Mouse (Mus musculus) ovary, postnatal 36 days (tissue): ENCODE measurements at regions not wholly inside any gene's neighbourhood (a gene's known extent, or its start where the extent isn't known, plus 50 kb on each side); places are given as distances from the start of the nearest gene placed in this dataset.

Experiments used
- DNase-seq: peaks from one replicate; pipeline ENCODE4 v3.0.0; 2022; ENCODE audit warnings: low spot score, mixed read lengths

- no peak for DNase-seq
These were observed 245.3 kb downstream of the Adamts20 start for GRCm38 (mm10) chr15:94219907-94220306.

GRCm38 (mm10) chr15:94216703-94217102, 248.5 kb downstream of the Adamts20 start:
- no peak for DNase-seq

GRCm38 (mm10) chr15:94214440-94214839, 250.8 kb downstream of the Adamts20 start:
- no peak for DNase-seq

GRCm38 (mm10) chr15:94213393-94213792, 251.8 kb downstream of the Adamts20 start:
- DNase-seq, result no peak

- no peak for DNase-seq
These were observed 256.7 kb downstream of the Adamts20 start for GRCm38 (mm10) chr15:94208476-94208875.

GRCm38 (mm10) chr15:94206454-94206853, 258.8 kb downstream of the Adamts20 start:
- DNase-seq, result no peak

GRCm38 (mm10) chr15:94205309-94205893, 259.8 kb downstream of the Adamts20 start:
- no peak for DNase-seq

GRCm38 (mm10) chr15:94190081-94190488, 275.1 kb downstream of the Adamts20 start:
- DNase-seq, result no peak

- DNase-seq, result no peak
These were observed 277.6 kb downstream of the Adamts20 start for GRCm38 (mm10) chr15:94187588-94187987.

- no peak for DNase-seq
These were observed 281.4 kb downstream of the Adamts20 start for GRCm38 (mm10) chr15:94183663-94184375.

- DNase-seq, result no peak
These were observed 291.1 kb downstream of the Adamts20 start for GRCm38 (mm10) chr15:94174083-94174482.

GRCm38 (mm10) chr15:94160806-94161205, 304.4 kb downstream of the Adamts20 start:
- no peak for DNase-seq

- DNase-seq, result peak; percentile 4
These were observed 325.7 kb downstream of the Adamts20 start for GRCm38 (mm10) chr15:94139534-94139958.

GRCm38 (mm10) chr15:94137159-94137952, 327.9 kb downstream of the Adamts20 start:
- no peak for DNase-seq

- DNase-seq, result peak; percentile 16
These were observed 352.4 kb downstream of the Adamts20 start for GRCm38 (mm10) chr15:94112801-94113200.

- DNase-seq, result peak; percentile 16
These were observed 358.0 kb downstream of the Adamts20 start for GRCm38 (mm10) chr15:94107186-94107716.

- no peak for DNase-seq
These were observed 374.6 kb downstream of the Adamts20 start for GRCm38 (mm10) chr15:94090644-94091043.

GRCm38 (mm10) chr15:94089856-94090255, 375.4 kb downstream of the Adamts20 start:
- DNase-seq, result no peak

GRCm38 (mm10) chr15:94082369-94082768, 382.8 kb downstream of the Adamts20 start:
- DNase-seq, result no peak

- no peak for DNase-seq
These were observed 388.2 kb downstream of the Adamts20 start for GRCm38 (mm10) chr15:94077056-94077455.

- DNase-seq, result no peak
These were observed 390.9 kb downstream of the Adamts20 start for GRCm38 (mm10) chr15:94074161-94074950.

GRCm38 (mm10) chr15:94067721-94068120, 397.5 kb downstream of the Adamts20 start:
- DNase-seq, result no peak
